Mouse (Mus musculus) forebrain, embryonic 13.5 days (tissue): ENCODE data around the gene Tox3. TPM values are rescaled to one million over a fixed set of nuclear protein-coding genes. Genes with fewer than 3 reads are reported as not detected.

ENCODE experiments used
- ATAC-seq: fragments of 200-750 bp; cut with Nextera tagmentation; 2 replicates; pipeline ENCODE4 v1.8.0; 2017
- H3K27ac ChIP-seq: fragments of 300-500 bp; sonication (generic); 2 replicates; pipeline ENCODE4 v1.5.1; 2015; ENCODE audit warnings: inconsistent platforms, mild to moderate bottlenecking, moderate library complexity
- H3K27me3 ChIP-seq: fragments of 300-500 bp; sonication (generic); 2 replicates; pipeline ENCODE4 v1.6.1; 2015; ENCODE audit warnings: mild to moderate bottlenecking, inconsistent platforms
- H3K36me3 ChIP-seq: fragments of 300-500 bp; sonication (generic); 2 replicates; pipeline ENCODE4 v1.6.1; 2015; ENCODE audit warnings: mild to moderate bottlenecking, inconsistent platforms; ENCODE audit not compliant: poor library complexity, severe bottlenecking
- H3K4me1 ChIP-seq: fragments of 300-500 bp; sonication (generic); 2 replicates; pipeline ENCODE4 v1.6.1; 2015; ENCODE audit warnings: inconsistent platforms
- H3K4me2 ChIP-seq: fragments of 300-500 bp; sonication (generic); 2 replicates; pipeline ENCODE4 v1.6.1; 2015; ENCODE audit warnings: inconsistent platforms, mild to moderate bottlenecking, moderate library complexity
- H3K4me3 ChIP-seq: fragments of 300-500 bp; sonication (generic); 2 replicates; pipeline ENCODE4 v1.5.1; 2015; ENCODE audit warnings: mild to moderate bottlenecking, inconsistent platforms
- H3K9ac ChIP-seq: fragments of 300-500 bp; sonication (generic); 2 replicates; pipeline ENCODE4 v1.6.1; 2015; ENCODE audit warnings: mild to moderate bottlenecking, inconsistent platforms
- H3K9me3 ChIP-seq: fragments of 300-500 bp; sonication (generic); replicated peaks from 2 replicates; pipeline ENCODE4 v1.6.1; 2016; ENCODE audit warnings: inconsistent platforms
- WGBS: fragments of 180-500 bp; shearing (Covaris S2); methylation state at CpG from one replicate; pipeline ENCODE4 v1.1.7; 2015; 5-methylcytosine and 5-hydroxymethylcytosine counted together
- polyA plus RNA-seq: library from polyadenylated mRNA; unstranded; fragments of >200 nt; fragmentation: Nextera tagmentation; extraction: Ambion mirVana; gene quantifications from 2 replicates; pipeline ENCODE4 v1.2.1, GENCODE M21; 2015

The Tox3 gene
- polyA plus RNA-seq = 25.8 and 27.6 TPM in 2 replicates

DNA sequence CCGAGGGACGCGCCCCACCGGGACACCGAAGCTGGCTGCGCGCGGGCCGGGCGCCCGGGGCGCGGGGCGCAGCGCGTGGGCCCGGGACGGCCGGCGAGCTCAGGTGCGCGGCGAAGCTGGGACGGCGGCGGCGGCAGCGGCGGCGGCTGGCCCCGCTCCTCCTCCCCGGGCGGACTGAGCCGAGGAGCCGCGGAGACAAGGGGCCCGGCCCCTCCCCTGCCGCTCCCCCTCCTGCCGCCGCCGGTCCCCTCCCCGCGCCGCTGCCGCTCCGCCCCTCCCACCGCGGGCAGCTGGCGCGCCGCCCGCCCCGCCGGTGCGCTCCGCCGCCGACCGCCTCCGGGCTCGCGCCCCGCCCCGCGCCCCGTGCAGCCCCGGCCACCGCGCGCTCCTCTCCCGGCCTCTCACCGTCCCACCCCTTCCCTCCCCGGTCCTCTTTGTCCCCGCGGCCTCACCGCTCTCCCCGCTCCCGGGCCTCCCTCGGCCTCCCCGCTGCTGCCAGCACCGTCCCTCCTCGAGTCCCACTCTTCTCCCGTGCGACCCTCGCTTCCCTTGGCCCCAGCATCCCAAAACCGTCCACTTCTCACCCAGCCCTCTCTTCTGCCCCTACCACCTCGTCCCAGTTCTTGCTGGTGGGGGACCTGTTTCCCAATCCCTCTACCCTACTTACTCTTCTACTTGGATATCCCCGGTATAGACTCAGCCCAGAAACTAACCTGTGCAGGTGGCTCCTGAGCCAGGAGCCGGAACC, at the start of gene Tox3:
Gene Tox3 (minus strand): TSS at position 166 of the 748 bp plus-strand sequence.
- peak within 1 kb of the TSS; percentile 98 for H3K9ac ChIP-seq
- 3% methylated on average over 34 of the region's 89 CpGs for WGBS
- peak within 1 kb of the TSS; percentile 98 for H3K27ac ChIP-seq
- peak within 1 kb of the TSS; percentile 81 for H3K4me2 ChIP-seq
- H3K27me3 ChIP-seq = no peaks in the 10 kb centered on the region
- peaks cover 45% of the 10 kb centered on the region for H3K4me1 ChIP-seq
- peak; percentile 68 for ATAC-seq
- no peaks in the 10 kb centered on the region for H3K36me3 ChIP-seq
- no peaks in the 10 kb centered on the region for H3K9me3 ChIP-seq
- H3K4me3 ChIP-seq = peak within 1 kb of the TSS; percentile 87

DNA sequence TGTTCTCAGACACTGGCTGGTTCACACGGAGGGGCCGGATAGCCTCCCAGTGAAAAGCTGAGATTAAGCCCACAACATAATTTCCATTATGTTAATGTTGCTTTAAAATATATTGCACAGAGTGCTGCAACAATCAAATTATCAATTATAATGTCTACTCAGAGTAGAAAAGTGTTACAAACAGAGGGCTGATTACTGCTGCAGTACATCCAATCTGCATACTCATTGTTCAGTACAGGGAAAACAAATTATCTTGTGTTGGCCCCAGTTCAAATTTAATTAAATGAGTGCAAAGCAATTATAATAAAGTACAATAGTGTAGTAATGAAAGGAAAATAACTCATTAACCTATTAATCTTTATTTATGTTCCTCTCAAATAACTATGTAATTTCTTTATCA, 44.5 kb upstream of the Tox3 start:
- Histone ChIP-seq H3K36me3 (no peaks in the 10 kb centered on the region), H3K9ac (no peak overlapping the region), H3K27ac (no peak overlapping the region), H3K4me2 (no peak overlapping the region), H3K27me3 (peaks cover 30% of the 10 kb centered on the region), H3K4me3 (no peak overlapping the region), H3K9me3 (no peaks in the 10 kb centered on the region), H3K4me1 (peaks cover 14% of the 10 kb centered on the region)
- 35% methylated on average over 2 of the region's 2 CpGs for WGBS
- ATAC-seq = peak; percentile 84

DNA sequence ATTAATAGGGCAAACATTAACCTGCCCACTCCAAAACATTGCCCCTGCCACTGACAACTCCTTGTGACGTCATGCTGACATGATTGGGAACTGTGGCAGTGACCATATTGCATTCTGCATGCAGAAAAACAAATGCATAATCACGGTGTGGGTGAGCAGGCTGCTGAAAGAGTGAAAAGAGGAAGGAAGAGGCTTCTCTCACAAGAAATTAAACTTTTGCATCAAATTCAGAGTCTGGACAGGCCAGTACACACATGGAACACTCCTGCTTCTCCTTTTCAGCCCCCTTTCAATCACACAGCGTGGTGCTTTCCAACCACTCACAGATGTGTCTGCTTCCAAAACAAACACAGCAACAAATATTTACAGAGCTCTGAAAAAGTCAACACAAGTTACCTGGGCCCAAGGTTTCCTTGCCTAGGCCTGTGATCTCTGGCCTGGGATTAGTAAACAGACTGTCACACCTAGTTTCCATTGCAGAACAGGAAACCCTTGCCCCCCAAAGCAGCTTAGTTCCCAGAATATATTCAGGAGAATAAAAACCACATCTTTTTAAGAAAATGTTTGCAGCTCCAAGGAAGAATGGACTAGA, 43.4 kb upstream of the Tox3 start:
- 62% methylated on average over 3 of the region's 3 CpGs for WGBS
- Histone ChIP-seq H3K27ac (no peak overlapping the region), H3K4me3 (no peak overlapping the region), H3K27me3 (peaks cover 26% of the 10 kb centered on the region), H3K4me2 (no peak overlapping the region), H3K36me3 (no peaks in the 10 kb centered on the region), H3K9me3 (no peaks in the 10 kb centered on the region), H3K9ac (no peak overlapping the region), H3K4me1 (peaks cover 14% of the 10 kb centered on the region)
- ATAC-seq = no peak

DNA sequence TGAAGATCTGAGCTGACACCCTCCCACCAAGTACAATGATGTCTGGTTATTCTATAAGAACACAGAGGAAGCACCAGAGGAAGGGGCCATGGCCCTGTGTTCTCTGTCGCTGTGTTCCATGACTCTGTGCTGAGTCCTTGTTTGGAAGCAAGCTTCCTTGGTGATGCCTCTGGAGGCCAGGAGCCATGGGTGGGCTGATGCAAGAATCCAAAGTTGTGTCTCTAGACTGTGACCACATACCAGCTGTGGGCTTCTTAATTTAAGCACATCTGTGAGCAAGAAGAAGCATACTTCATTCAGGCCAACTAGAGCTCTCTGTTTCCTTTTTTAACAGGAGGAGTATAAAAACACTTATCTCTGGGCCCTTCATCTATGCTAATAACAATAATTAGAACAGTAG, 42.7 kb upstream of the Tox3 start:
- no peak overlapping the region for H3K27ac ChIP-seq
- peaks cover 14% of the 10 kb centered on the region for H3K4me1 ChIP-seq
- H3K9ac ChIP-seq = no peak overlapping the region
- no peak for ATAC-seq
- no peak overlapping the region for H3K4me3 ChIP-seq
- H3K9me3 ChIP-seq = no peaks in the 10 kb centered on the region
- H3K27me3 ChIP-seq = peaks cover 22% of the 10 kb centered on the region
- 96% methylated on average over 1 of the region's 1 CpGs for WGBS
- no peak overlapping the region for H3K4me2 ChIP-seq
- H3K36me3 ChIP-seq = no peaks in the 10 kb centered on the region

DNA sequence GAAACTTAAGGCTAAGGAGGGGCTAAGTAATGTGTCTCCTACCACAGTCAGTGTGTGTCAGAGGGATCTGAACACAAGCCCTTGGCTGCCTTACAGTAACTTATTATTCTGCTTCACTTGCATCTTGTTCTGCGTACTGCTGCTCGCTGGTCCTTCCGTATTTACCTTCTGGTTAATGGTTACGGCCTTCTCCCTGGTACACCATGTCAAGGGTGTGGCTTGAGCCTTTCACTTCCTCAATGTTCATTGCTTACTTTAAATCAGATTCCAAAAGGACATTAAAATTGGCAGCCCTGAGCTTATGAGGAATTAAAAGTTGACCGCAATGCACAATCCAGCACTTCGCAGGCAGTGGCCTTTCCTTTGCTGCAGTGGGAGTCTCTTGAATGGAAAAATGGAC, 30.9 kb upstream of the Tox3 start:
- Histone ChIP-seq H3K27me3 (no peaks in the 10 kb centered on the region), H3K4me3 (no peak overlapping the region), H3K9me3 (no peaks in the 10 kb centered on the region), H3K27ac (no peak overlapping the region), H3K4me1 (no peaks in the 10 kb centered on the region), H3K36me3 (no peaks in the 10 kb centered on the region), H3K4me2 (no peak overlapping the region), H3K9ac (no peak overlapping the region)
- WGBS = 94% methylated on average over 6 of the region's 6 CpGs
- no peak for ATAC-seq

DNA sequence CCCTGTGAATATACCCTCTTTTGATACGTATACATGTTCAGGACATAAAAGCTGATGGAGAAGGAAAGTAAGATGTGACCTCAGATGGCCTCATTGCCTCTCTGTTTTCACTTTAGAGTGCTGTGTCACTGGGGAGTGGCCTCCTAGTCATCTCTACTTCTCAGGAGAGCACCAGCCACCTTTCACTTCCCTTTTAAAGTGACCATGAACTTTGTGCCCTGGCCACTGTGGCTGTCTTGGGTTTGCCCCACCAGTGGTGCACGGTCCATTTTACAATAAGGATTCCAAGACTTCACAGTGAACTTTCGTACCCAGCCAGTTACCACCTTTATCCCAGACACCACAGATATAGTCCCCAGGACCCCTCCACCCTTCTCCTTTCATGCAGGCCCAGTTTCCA, 29.9 kb upstream of the Tox3 start:
- Histone ChIP-seq H3K4me1 (no peaks in the 10 kb centered on the region), H3K4me2 (no peak overlapping the region), H3K27ac (no peak overlapping the region), H3K9me3 (no peaks in the 10 kb centered on the region), H3K4me3 (no peak overlapping the region), H3K36me3 (no peaks in the 10 kb centered on the region), H3K9ac (no peak overlapping the region), H3K27me3 (no peaks in the 10 kb centered on the region)
- no peak for ATAC-seq
- WGBS = 96% methylated on average over 3 of the region's 3 CpGs

DNA sequence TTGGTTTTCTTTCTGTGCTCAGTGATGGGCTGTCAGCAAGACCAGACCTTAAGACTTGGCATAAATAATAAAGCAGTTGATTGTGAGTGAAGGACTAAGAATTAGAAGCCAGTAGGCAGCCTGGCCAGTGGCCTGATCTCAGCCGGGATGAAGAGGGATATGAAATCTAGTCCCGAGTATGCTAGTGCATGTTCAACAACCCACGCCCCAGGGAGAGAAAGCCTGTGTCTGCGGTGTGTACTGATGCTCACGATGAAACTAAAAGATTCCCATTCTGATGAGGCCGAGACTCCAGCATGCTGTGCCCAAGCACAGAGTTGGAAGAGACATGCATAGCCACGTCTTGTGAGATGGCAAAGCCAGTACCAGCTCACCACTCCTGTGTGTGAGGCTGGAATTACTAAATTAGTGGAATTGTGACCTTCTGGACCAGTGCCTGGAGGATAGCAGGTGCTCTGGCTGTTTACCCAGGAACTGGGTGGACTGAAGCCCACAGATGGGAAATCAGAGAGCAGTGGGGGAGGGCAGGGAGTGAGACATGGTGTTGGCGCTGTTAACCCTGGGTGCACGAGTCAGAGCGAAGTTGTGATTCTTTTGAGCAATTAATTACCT, 23.6 kb upstream of the Tox3 start:
- Histone ChIP-seq H3K27me3 (no peaks in the 10 kb centered on the region), H3K4me2 (no peak overlapping the region), H3K27ac (no peak overlapping the region), H3K36me3 (no peaks in the 10 kb centered on the region), H3K4me3 (no peak overlapping the region), H3K4me1 (no peaks in the 10 kb centered on the region; the same call in 1 of the 2 replicates), H3K9me3 (no peaks in the 10 kb centered on the region), H3K9ac (no peak overlapping the region)
- ATAC-seq = no peak
- 84% methylated on average over 10 of the region's 10 CpGs for WGBS

DNA sequence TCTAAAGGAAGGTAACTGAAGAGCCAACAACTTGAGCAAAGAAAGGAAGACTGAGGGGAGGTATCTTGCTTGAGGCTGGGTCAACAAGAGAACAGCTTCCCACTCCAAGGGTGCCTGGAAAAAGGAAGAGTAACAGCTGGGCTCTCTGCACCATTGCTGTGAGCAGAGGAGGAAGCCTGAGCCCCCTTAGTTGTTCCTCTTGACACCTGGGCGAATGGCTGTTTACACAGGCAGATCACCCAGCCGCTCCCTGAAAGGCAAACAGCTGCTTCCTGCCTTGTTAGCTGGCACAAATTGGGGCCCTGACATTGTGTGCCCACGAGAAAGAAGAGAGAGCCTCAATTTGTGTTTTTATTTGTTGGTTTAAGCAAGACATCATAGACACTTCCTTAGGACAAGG, 21.7 kb upstream of the Tox3 start:
- Histone ChIP-seq H3K36me3 (no peaks in the 10 kb centered on the region), H3K4me3 (no peak overlapping the region), H3K4me1 (no peaks in the 10 kb centered on the region; the same call in 1 of the 2 replicates), H3K4me2 (no peak overlapping the region), H3K27me3 (no peaks in the 10 kb centered on the region), H3K27ac (no peak overlapping the region), H3K9me3 (no peaks in the 10 kb centered on the region), H3K9ac (no peak overlapping the region)
- 66% methylated on average over 3 of the region's 3 CpGs for WGBS
- ATAC-seq = no peak

DNA sequence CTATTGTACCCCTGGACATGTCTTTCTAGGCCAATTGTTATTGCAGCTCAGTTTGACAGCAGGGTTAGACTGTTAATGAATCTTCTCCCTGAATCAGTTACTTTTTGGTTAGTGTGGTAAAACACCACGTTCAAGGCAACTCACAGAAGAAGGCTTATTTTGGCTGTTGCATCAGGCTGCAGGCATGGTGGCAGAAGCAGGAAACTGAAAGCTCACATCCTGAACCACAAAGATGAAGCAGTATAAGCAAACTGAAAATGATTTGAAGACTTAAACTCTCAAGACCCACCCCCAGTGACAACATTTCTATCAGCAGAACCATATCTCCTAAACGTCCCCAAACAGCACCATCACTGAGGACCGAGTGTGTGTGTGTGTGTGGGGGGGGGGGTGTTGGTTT, 8.6 kb upstream of the Tox3 start:
- no peak for ATAC-seq
- WGBS = 78% methylated on average over 3 of the region's 3 CpGs
- Histone ChIP-seq H3K9ac (no peak overlapping the region), H3K36me3 (no peaks in the 10 kb centered on the region), H3K4me3 (no peak overlapping the region), H3K9me3 (0 out of 2 replicates have a peak, but pooled peaks cover 3% of the 10 kb centered on the region), H3K4me1 (peaks cover 14% of the 10 kb centered on the region), H3K27me3 (peaks cover 2% of the 10 kb centered on the region; the same call in 1 of the 2 replicates), H3K27ac (no peak overlapping the region), H3K4me2 (no peak overlapping the region)

DNA sequence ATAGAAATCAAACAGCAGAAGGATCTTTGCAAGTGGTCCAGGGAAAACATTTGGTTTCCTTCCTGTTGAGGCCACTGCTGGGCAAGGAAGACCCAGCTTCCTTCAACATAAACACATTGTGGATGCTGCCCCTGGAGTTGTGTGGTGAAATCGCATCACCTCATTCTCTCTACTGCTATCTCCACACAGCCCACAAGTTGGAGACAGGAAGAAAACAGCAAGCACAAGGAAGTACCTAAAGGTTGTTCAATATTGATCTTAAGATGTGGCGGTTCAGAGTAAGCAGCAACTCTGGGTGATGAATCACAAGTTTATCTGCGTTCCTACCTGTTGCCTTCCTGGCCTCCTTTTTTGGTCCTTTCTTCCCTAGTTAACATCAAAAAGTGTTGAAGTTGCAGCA, 6.6 kb upstream of the Tox3 start:
- Histone ChIP-seq H3K4me1 (peaks cover 20% of the 10 kb centered on the region), H3K27me3 (peaks cover 2% of the 10 kb centered on the region; the same call in 1 of the 2 replicates), H3K27ac (no peak overlapping the region), H3K9ac (no peak overlapping the region), H3K4me2 (no peak overlapping the region), H3K4me3 (no peak overlapping the region), H3K9me3 (no peaks in the 10 kb centered on the region), H3K36me3 (no peaks in the 10 kb centered on the region)
- no peak for ATAC-seq
- 88% methylated on average over 3 of the region's 3 CpGs for WGBS

DNA sequence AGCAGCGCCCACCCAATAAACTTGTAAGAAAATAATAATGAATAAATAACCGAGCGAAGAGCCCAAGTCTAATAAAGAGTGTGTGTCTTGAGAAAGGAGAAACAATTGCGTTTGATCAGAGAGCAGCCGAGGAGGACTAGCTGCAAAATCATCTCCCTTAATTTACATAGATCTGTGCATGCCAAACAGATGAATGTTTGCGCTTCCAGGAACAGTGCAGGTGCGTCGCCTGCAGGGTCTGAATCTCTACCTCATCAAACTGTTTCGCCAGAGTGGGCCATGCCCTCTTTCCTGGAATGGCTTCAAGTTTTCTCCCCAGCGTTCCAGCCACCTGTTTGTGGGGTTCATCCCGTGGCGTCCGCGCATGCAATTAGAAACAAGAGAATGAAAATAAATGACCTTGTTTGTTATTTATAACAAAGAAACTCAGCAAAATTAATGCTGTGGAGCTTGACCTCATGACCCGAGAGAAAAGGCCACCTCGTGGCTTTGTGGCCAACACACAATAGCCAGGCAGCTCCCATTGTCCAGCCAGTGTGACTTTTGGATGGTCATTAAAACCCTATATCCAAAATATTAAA, 5.9 kb upstream of the Tox3 start:
- Histone ChIP-seq H3K4me2 (0 out of 2 replicates have a peak overlapping the region, but pooled peaks have one; percentile 20), H3K4me1 (peaks cover 28% of the 10 kb centered on the region), H3K27me3 (peaks cover 2% of the 10 kb centered on the region; the same call in 1 of the 2 replicates), H3K36me3 (no peaks in the 10 kb centered on the region), H3K9ac (no peak overlapping the region), H3K27ac (no peak overlapping the region), H3K4me3 (no peak overlapping the region), H3K9me3 (no peaks in the 10 kb centered on the region)
- no peak for ATAC-seq
- 16% methylated on average over 16 of the region's 16 CpGs for WGBS

DNA sequence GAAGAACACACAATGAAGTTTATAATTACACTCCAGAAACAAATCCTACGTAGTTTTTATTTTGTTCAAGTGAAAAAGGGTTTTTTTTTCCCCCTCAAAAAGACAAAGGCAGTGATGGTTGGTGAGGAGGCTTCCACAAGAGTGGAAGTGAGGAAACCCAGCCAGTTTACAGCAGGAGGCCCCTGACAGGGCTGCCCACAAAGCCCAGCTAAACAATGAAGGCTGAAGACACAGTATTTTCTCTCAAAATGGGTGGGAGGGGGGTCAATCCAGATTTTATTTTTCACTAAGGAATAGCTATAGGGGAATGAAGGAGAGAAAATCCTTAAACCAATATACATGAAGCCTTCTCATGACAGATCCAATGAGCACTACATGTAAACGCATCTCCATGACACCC, 5.4 kb upstream of the Tox3 start:
- Histone ChIP-seq H3K9ac (no peak overlapping the region), H3K4me3 (no peak overlapping the region), H3K27ac (no peak overlapping the region), H3K9me3 (no peaks in the 10 kb centered on the region), H3K4me1 (peaks cover 33% of the 10 kb centered on the region), H3K27me3 (peaks cover 2% of the 10 kb centered on the region; the same call in 1 of the 2 replicates), H3K4me2 (no peak overlapping the region), H3K36me3 (no peaks in the 10 kb centered on the region)
- no peak for ATAC-seq
- 13% methylated on average over 2 of the region's 2 CpGs for WGBS
